Mouse (Mus musculus) lung, postnatal 0 days (tissue): ENCODE results near the gene Alkbh3.

Source experiments
- CTCF ChIP-seq: IDR thresholded peaks from 2 replicates; pipeline ENCODE4 v1.5.1; 2016; ENCODE audit warnings: antibody characterized with exemption, mild to moderate bottlenecking
- EP300 ChIP-seq: IDR thresholded peaks from 2 replicates; pipeline ENCODE4 v1.6.1; 2016; ENCODE audit warnings: antibody characterized with exemption, mild to moderate bottlenecking, control low read depth

DNA sequence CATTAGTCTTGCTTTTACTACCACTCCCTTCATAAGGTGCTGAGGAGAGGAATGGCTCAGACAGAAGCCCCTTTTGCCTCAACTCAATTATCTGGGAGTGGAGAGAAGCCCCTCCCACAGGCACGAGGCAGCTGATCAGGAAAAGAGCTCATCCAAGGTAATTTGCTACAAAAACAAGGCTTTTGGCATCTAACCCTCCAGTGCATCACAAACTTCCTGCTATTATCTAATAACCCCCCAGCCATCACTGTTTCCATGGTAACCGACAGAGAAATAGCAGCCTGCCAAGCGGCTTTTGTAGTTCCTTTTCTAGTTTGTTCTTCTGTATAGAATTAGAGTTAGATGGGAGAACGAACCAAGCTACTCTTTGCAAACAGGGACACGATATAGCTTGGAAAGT lies 18.3 kb downstream of the Alkbh3 start:
- no peak for TF ChIP-seq CTCF
- TF ChIP-seq EP300: no peak
